Mouse (Mus musculus) adrenal gland, postnatal 14 days (tissue): Measurements from ENCODE around the gene Gprc5c. TPM values are rescaled to one million over a fixed set of nuclear protein-coding genes. Genes with fewer than 3 reads are reported as not detected.

Experiments used
- DNase-seq: peaks from one replicate; pipeline ENCODE4 v3.0.0; 2021; ENCODE audit warnings: mixed read lengths
- long read RNA-seq, 2 experiments: library from polyadenylated mRNA; stranded (forward); transcript quantifications; one replicate each; pipeline ENCODE4 v2.0.0; 2021
- total RNA-seq: library from RNA; stranded (reverse); gene quantifications from 2 replicates; pipeline ENCODE4 v1.2.3, GENCODE M21; 2021

Gprc5c gene
- 16.6 and 18.6 TPM in 2 replicates for total RNA-seq
- long read RNA-seq, experiment 1, partial matches to known transcripts = 1 of 4 reads
- long read RNA-seq, experiment 1, other reads (novel, unspliced or antisense) = 0 of 4 reads
- long read RNA-seq, experiment 2, partial matches to known transcripts = 6 of 14 reads
- long read RNA-seq, experiment 2, other reads (novel, unspliced or antisense) = 5 of 14 reads

- DNase-seq = peak; percentile 79
Observed at GRCm38 (mm10) chr11:114850452-114851268, at the start of gene Gprc5c. TSS of gene Gprc5c (plus strand) at chr11:114851152.

- no peak for DNase-seq
Observed at GRCm38 (mm10) chr11:114801906-114802305, 49.0 kb upstream of the Gprc5c start.

- no peak for DNase-seq
Observed at GRCm38 (mm10) chr11:114802540-114803267, 48.2 kb upstream of the Gprc5c start.

GRCm38 (mm10) chr11:114803990-114804389 is 47.0 kb upstream of the Gprc5c start:
- no peak for DNase-seq

- DNase-seq = no peak
Observed at GRCm38 (mm10) chr11:114807025-114807424, 43.9 kb upstream of the Gprc5c start.

- DNase-seq = no peak
Observed at GRCm38 (mm10) chr11:114807686-114808427, 43.1 kb upstream of the Gprc5c start.

DNA sequence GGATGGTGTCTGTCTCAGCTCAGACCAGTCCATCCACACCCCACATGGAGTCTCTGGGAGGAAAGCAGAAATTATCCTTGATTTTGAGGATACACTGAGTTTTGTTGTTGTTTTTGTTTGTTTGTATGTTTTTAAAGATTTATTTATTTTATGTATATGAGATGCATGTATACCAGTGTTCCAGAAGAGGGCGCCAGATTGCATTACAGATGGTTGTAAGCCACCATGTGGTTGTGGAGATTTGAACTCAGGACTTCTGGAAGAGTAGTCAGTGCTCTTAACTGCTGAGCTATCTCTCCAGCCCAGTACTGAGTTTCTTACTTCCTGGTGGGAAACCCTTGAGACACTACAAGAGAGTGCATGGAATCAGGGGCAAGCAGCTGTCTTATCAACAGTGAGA is 41.6 kb upstream of the Gprc5c start:
- no peak for DNase-seq

DNA sequence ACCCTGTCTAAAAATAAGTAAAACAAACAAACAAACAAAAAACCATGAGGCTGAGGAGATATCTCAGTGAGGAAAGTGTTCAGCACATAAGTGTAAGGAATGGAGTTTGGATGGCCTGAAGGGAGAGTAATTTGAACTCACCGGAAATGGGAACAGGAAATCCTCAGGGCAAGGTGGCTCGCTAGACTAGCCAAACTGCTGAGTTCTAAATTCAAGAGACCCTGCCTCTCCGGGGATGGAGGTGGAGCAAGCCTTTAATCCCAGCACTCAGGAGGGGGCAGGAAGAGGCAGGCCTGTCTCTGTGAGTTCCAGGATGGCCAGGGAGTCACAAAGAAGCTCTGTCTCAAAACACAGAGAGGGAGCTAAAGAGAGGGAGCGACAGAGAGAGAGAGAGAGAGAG is 40.6 kb upstream of the Gprc5c start:
- DNase-seq = no peak

GRCm38 (mm10) chr11:114812731-114813240 is 38.2 kb upstream of the Gprc5c start:
- peak; percentile 95 for DNase-seq

GRCm38 (mm10) chr11:114814873-114815592 is 35.9 kb upstream of the Gprc5c start:
- DNase-seq = no peak

DNA sequence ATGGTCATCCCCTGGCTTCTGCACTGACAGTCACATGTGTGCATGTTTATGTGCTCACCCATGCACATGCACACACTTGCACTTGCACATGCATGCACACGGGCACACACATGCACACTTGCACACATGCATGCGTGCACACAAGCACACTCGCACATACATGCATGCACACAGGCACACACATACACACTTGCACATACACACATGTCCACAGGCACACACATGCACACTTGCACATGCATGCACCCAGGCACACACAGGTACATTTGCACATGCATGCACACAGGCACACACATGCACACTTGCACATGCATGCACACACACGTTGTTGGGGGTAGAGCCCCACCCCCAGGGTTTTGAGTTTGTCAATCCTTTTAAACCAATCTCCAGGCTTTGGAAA is 34.0 kb upstream of the Gprc5c start:
- DNase-seq = no peak

GRCm38 (mm10) chr11:114818185-114818584 is 32.8 kb upstream of the Gprc5c start:
- DNase-seq = no peak

DNA sequence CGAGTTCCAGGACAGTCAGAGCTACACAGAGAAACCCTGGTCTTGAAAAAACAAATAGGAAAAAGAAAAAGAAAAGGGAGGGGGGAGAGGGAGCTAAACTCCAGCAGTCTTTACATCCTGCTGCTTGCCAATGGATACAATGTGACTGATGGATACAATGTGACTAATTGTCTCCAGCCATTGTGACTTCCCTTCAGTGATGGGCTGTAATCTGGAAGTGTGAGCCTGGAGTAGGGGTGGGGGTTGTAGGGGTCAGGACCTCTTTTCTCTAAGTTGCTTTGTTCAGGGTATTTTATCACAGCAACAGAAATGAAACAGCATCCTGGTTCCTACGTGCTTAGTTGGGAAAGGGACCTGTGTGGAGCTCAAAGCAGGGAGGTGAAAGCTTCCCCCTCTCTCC is 31.8 kb upstream of the Gprc5c start:
- DNase-seq = no peak

DNA sequence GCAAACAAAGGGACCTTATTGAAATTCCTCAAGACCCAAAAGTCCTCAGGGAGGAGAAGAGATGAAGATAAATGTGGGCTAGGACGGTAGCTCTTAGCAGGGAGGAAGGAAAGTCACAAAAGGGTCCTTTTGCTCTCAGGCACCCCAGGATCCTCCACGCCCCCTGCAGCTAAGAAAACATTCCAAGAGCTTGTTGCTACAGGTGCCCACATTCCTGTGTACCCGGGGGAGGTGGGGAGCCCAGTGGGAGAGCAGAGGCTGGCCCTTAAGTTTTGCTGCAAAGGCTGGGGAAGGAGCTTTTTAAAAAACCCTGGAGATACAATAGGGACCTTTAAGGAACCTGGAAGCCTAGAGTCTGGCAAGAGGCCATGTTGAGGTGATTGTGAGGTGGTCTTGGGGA is 30.5 kb upstream of the Gprc5c start:
- DNase-seq = no peak

- DNase-seq = no peak
Observed at GRCm38 (mm10) chr11:114821325-114821724, 29.6 kb upstream of the Gprc5c start.

DNA sequence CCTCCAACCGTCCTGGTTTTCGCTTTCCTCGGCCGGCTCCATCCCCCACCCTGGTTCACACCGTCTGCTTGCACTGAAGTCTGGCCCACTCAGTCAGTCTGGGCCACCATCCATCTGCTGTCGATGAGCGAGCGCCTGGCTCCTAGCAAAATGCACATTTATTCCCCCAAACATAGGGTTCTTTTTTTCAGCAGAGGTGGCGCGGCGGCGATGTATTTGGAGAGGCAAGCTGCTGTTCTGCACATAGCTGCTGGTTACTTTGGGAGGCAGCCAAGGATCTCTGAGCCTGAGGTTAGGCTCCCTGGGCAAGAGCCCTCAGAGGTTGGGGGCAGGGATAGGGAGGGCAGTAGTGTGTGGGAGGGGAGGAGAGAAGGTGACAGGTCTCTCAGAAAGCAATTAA is 28.2 kb upstream of the Gprc5c start:
- no peak for DNase-seq

GRCm38 (mm10) chr11:114823199-114823725 is 27.7 kb upstream of the Gprc5c start:
- no peak for DNase-seq

DNA sequence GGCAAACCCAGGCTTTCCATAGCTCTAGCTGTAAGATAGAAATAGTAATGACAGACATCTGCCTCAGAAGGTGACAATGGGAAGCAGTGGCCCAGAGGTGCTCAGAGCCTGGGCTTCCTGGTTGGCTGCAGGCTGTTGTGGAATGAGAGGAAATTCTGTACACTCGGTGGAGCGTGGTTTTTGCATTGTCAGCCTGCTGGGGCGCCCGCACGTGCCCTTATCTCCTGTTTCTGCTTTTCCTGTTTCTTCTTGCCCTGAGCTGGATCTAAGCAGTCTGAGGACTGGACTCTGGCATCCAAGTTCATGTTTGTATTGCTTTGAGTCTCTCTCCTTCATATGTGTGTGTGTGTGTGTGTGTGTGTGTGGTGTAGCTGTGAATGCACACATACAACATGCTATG is 24.3 kb upstream of the Gprc5c start:
- DNase-seq = no peak

DNA sequence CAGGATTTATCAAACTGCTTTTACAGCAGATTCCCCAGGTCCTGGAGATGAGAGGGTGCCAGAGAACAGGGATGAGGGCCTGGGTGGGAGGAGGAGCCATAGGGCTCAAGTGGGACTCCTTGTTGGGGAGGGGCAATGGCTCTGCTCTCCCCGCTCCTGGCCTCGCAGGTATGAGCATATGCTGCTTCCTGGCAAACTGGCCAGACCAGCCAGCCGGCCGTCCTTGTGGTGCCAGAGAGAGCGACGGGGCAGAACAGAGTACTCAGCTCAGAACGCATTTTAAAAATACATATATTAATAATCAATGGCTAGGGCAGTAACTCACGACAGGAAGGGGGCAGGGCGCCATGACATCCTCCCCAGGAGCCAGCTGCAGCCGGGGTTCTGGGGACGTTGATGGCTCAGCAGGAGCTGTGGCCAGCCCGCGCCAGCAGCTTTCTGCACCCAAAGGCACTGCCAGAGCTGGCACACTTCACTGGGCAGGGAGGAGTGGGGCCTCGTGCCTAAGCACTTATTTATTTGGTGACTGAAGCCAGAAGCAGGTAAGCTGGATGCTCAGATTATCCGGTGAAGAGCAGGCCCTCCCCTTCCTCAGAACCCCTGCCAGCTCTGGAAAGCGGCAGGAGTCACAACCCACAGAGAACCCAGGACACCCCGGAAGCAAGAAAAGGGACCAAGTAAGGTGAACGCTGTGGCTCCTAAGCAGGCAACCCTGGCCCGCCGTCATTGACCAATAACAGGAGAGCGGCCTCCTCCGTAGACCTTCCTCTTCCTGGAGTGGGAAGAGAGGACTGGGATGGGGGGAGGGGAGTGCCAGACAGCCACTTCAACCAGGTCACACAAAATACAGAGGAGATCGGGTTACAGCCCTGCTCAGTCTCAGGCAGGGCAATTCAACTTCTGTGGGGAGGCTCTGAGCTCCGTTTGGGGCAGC is 21.2 kb upstream of the Gprc5c start:
- peak; percentile 81 for DNase-seq

GRCm38 (mm10) chr11:114830433-114830773 is 20.5 kb upstream of the Gprc5c start:
- DNase-seq = no peak
